29 mouse cellular contexts compared by ENCODE assay signal in genomic region chr16:72543928-72544327, GRCm38 (mm10).
A peak's percentile ranks its signal among the peaks of the same experiment; 100 is the strongest.
DNase-seq lines count a peak whose midpoint lies in the region; ATAC-seq lines count a peak whose summit lies in the region.
"Had no signal": no experiment of that assay in that cellular context is flagged by ENCODE, and none has a peak within 500 bp of the region (broad histone marks: within the 10 kb centered on the region; RNA-seq: fewer than 3 reads in every experiment).

No protein-coding gene starts in this region.

- H3K27ac ChIP-seq in forebrain, embryonic 11.5 days (ENCODE audit: low read depth, low read length), result no peak overlapping the region
- H3K27ac ChIP-seq: embryonic facial prominence, embryonic 13.5 days; embryonic facial prominence, embryonic 15.5 days; forebrain, embryonic 10.5 days; forebrain, embryonic 13.5 days; forebrain, embryonic 15.5 days had no signal

- no peaks in the 10 kb centered on the region; the same call in 1 of the 2 replicates for H3K27me3 ChIP-seq in forebrain, embryonic 11.5 days (ENCODE audit: control insufficient read depth, insufficient read depth, low read length)
- H3K27me3 ChIP-seq: CH12.LX; embryonic facial prominence, embryonic 13.5 days; embryonic facial prominence, embryonic 15.5 days; forebrain, embryonic 13.5 days; forebrain, embryonic 15.5 days; Patski had no signal

- no peak overlapping the region for H3K4me3 ChIP-seq in forebrain, embryonic 11.5 days (ENCODE audit: low read depth, low read length)
- H3K4me3 ChIP-seq: embryonic facial prominence, embryonic 13.5 days; embryonic facial prominence, embryonic 15.5 days; erythroblast, embryonic 14.5 days; forebrain, embryonic 10.5 days; forebrain, embryonic 13.5 days; forebrain, embryonic 15.5 days had no signal

- H3K4me1 ChIP-seq in forebrain, embryonic 11.5 days (replicated peaks; ENCODE audit: control insufficient read depth, insufficient read depth, low read length), result no peaks in the 10 kb centered on the region
- H3K4me1 ChIP-seq: embryonic facial prominence, embryonic 13.5 days; embryonic facial prominence, embryonic 15.5 days; forebrain, embryonic 15.5 days had no signal

- peak; percentile 57 for ATAC-seq in frontal cortex, adult (ENCODE audit: low TSS enrichment)
- no peak for ATAC-seq in forebrain, embryonic 11.5 days (replicated peaks; ENCODE audit: low FRiP score)
- ATAC-seq: activated CD4-positive, CD25-positive, alpha-beta regulatory T cell, adult 4 months; CD4-positive, CD25-positive, alpha-beta regulatory T cell, adult 4 months; forebrain, embryonic 13.5 days; forebrain, embryonic 15.5 days; forebrain, postnatal 0 days; Patski had no signal

- H3K36me3 ChIP-seq in forebrain, embryonic 11.5 days (ENCODE audit: control insufficient read depth, insufficient read depth, low read length), result no peaks in the 10 kb centered on the region
- H3K36me3 ChIP-seq: embryonic facial prominence, embryonic 13.5 days; embryonic facial prominence, embryonic 15.5 days; forebrain, embryonic 10.5 days; forebrain, embryonic 15.5 days; G1E had no signal

- no peak overlapping the region for H3K9ac ChIP-seq in forebrain, embryonic 11.5 days (ENCODE audit: low read length)
- H3K9ac ChIP-seq: embryonic facial prominence, embryonic 13.5 days; embryonic facial prominence, embryonic 15.5 days; forebrain, embryonic 13.5 days; forebrain, embryonic 15.5 days; forebrain, postnatal 0 days had no signal

- 75% methylated on average over 3 of the region's 3 CpGs for WGBS in forebrain, embryonic 11.5 days

- no peak for DNase-seq in frontal cortex, adult 2 months (ENCODE audit: extremely low spot score in 1 of 2, low spot score in 1 of 2)
- DNase-seq in kidney, adult 9 months, result peak; percentile 4
- no peak for DNase-seq in kidney, adult 8-10 months
- peak; percentile 16 for DNase-seq in brain, adult 2 months (ENCODE audit: low read depth, low spot score)
- no peak for DNase-seq in forebrain, embryonic 11.5 days (ENCODE audit: low spot score)
- DNase-seq: adrenal gland, adult 8-10 months; adrenal gland, postnatal 14 days; adrenal gland, postnatal 36 days; B cell, adult 2 months; cerebellum, adult 11 months; cerebellum, adult 18-20 months; cerebellum, adult 8-10 months; cerebellum, adult 9-11 months; cerebellum, postnatal 14 days; cerebellum, postnatal 36 days; embryo, embryonic 11 days; forebrain, postnatal 0 days had no signal

- no peaks in the 10 kb centered on the region for H3K9me3 ChIP-seq in forebrain, embryonic 11.5 days (ENCODE audit: control insufficient read depth, low read length)
- H3K9me3 ChIP-seq: embryonic facial prominence, embryonic 13.5 days; embryonic facial prominence, embryonic 15.5 days; forebrain, embryonic 10.5 days; forebrain, embryonic 13.5 days; forebrain, embryonic 15.5 days had no signal

- no peak overlapping the region for H3K4me2 ChIP-seq in forebrain, embryonic 11.5 days (ENCODE audit: low read depth, low read length, severe bottlenecking)
- H3K4me2 ChIP-seq: embryonic facial prominence, embryonic 13.5 days; embryonic facial prominence, embryonic 15.5 days; forebrain, embryonic 13.5 days; forebrain, embryonic 15.5 days had no signal

Comparison
In these comparisons a context has a peak if more than half of its experiments do, and no peak if none do; other contexts are left out.
1. DNase-seq: peak in kidney, adult 9 months (single experiment) and brain, adult 2 months (single experiment); none in frontal cortex, adult 2 months (0 of 2), kidney, adult 8-10 months (0 of 2) and forebrain, embryonic 11.5 days (single experiment).